Mouse (Mus musculus): ENCODE data around the gene Pde4d. TPM values are rescaled to one million over a fixed set of nuclear protein-coding genes. Genes with fewer than 3 reads are reported as not detected.

Gene Pde4d
- polyA plus RNA-seq, 1 experiment from 2014 or later, result 13.0 TPM

- DNase-seq (ENCODE audit: low spot score) (no peak), ATAC-seq (ENCODE audit: low FRiP score, low TSS enrichment) (no peak)
- no peak overlapping the region for H3K27ac ChIP-seq (replicated peaks)
- TF ChIP-seq CTCF (IDR thresholded peaks at IDR 0.05; ENCODE audit: low read depth) (no peak), EP300 (optimal IDR thresholded peaks at IDR 0.05) (no peak)
- no peak overlapping the region for H3K4me3 ChIP-seq (ENCODE audit: low read depth, low read length)
- no peak overlapping the region for H3K9ac ChIP-seq (ENCODE audit: low read length)
- H3K4me2 ChIP-seq (replicated peaks; ENCODE audit: low read depth), result no peak overlapping the region
- H3K27me3 ChIP-seq (ENCODE audit: control insufficient read depth, insufficient read depth, low read length), result no peaks in the 10 kb centered on the region
- H3K4me1 ChIP-seq (replicated peaks; ENCODE audit: control insufficient read depth, insufficient read depth), result no peaks in the 10 kb centered on the region
- H3K36me3 ChIP-seq (ENCODE audit: control insufficient read depth, insufficient read depth, low read length), result no peaks in the 10 kb centered on the region
- WGBS, result 27% methylated on average over 5 of the region's 5 CpGs
- no peaks in the 10 kb centered on the region for H3K9me3 ChIP-seq (ENCODE audit: control insufficient read depth, low read length)
Observed at GRCm38 (mm10) chr13:108854090-108854489, 404.3 kb downstream of the Pde4d start.

- Histone ChIP-seq H3K36me3 (ENCODE audit: control insufficient read depth, insufficient read depth, low read length) (no peaks in the 10 kb centered on the region), H3K9ac (ENCODE audit: low read length) (no peak overlapping the region), H3K4me3 (ENCODE audit: low read depth, low read length) (no peak overlapping the region), H3K4me1 (replicated peaks; ENCODE audit: control insufficient read depth, insufficient read depth) (no peaks in the 10 kb centered on the region), H3K27ac (replicated peaks) (no peak overlapping the region), H3K27me3 (ENCODE audit: control insufficient read depth, insufficient read depth, low read length) (no peaks in the 10 kb centered on the region), H3K9me3 (ENCODE audit: control insufficient read depth, low read length) (no peaks in the 10 kb centered on the region), H3K4me2 (replicated peaks; ENCODE audit: low read depth) (no peak overlapping the region)
- TF ChIP-seq CTCF (IDR thresholded peaks at IDR 0.05; ENCODE audit: low read depth) (no peak), EP300 (optimal IDR thresholded peaks at IDR 0.05) (no peak)
- WGBS, result 70% methylated on average over 6 of the region's 6 CpGs
- ATAC-seq (ENCODE audit: low FRiP score, low TSS enrichment) (no peak), DNase-seq (ENCODE audit: low spot score) (no peak)
Observed at GRCm38 (mm10) chr13:108856776-108857435, 407.2 kb downstream of the Pde4d start.

- no peaks in the 10 kb centered on the region for H3K9me3 ChIP-seq (ENCODE audit: control insufficient read depth, low read length)
- ATAC-seq (ENCODE audit: low FRiP score, low TSS enrichment) (no peak), DNase-seq (ENCODE audit: low spot score) (no peak)
- no peak overlapping the region for H3K4me3 ChIP-seq (ENCODE audit: low read depth, low read length)
- TF ChIP-seq CTCF (IDR thresholded peaks at IDR 0.05; ENCODE audit: low read depth) (no peak), EP300 (optimal IDR thresholded peaks at IDR 0.05) (no peak)
- H3K27me3 ChIP-seq (ENCODE audit: control insufficient read depth, insufficient read depth, low read length), result no peaks in the 10 kb centered on the region
- no peak overlapping the region for H3K9ac ChIP-seq (ENCODE audit: low read length)
- H3K27ac ChIP-seq (replicated peaks), result no peak overlapping the region
- H3K4me2 ChIP-seq (replicated peaks; ENCODE audit: low read depth), result no peak overlapping the region
- H3K4me1 ChIP-seq (replicated peaks; ENCODE audit: control insufficient read depth, insufficient read depth), result no peaks in the 10 kb centered on the region
- no peaks in the 10 kb centered on the region for H3K36me3 ChIP-seq (ENCODE audit: control insufficient read depth, insufficient read depth, low read length)
- 81% methylated on average over 3 of the region's 3 CpGs for WGBS
Observed at GRCm38 (mm10) chr13:108859336-108859735, 409.6 kb downstream of the Pde4d start.

- Histone ChIP-seq H3K27me3 (ENCODE audit: control insufficient read depth, insufficient read depth, low read length) (no peaks in the 10 kb centered on the region), H3K4me2 (replicated peaks; ENCODE audit: low read depth) (no peak overlapping the region), H3K4me3 (ENCODE audit: low read depth, low read length) (no peak overlapping the region), H3K9me3 (ENCODE audit: control insufficient read depth, low read length) (no peaks in the 10 kb centered on the region), H3K27ac (replicated peaks) (no peak overlapping the region), H3K36me3 (ENCODE audit: control insufficient read depth, insufficient read depth, low read length) (no peaks in the 10 kb centered on the region), H3K4me1 (replicated peaks; ENCODE audit: control insufficient read depth, insufficient read depth) (no peaks in the 10 kb centered on the region), H3K9ac (ENCODE audit: low read length) (no peak overlapping the region)
- DNase-seq (ENCODE audit: low spot score) (no peak), ATAC-seq (ENCODE audit: low FRiP score, low TSS enrichment) (no peak)
- 79% methylated on average over 7 of the region's 7 CpGs for WGBS
- TF ChIP-seq EP300 (optimal IDR thresholded peaks at IDR 0.05), result no peak
- TF ChIP-seq CTCF (IDR thresholded peaks at IDR 0.05; ENCODE audit: low read depth), result no peak
Observed at GRCm38 (mm10) chr13:108860737-108861136, 411.0 kb downstream of the Pde4d start.

GRCm38 (mm10) chr13:108861707-108862106 is 412.0 kb downstream of the Pde4d start:
- no peak for DNase-seq (ENCODE audit: low spot score)
- Histone ChIP-seq H3K9ac (ENCODE audit: low read length) (no peak overlapping the region), H3K4me2 (replicated peaks; ENCODE audit: low read depth) (no peak overlapping the region), H3K27ac (replicated peaks) (no peak overlapping the region), H3K36me3 (ENCODE audit: control insufficient read depth, insufficient read depth, low read length) (no peaks in the 10 kb centered on the region), H3K9me3 (ENCODE audit: control insufficient read depth, low read length) (no peaks in the 10 kb centered on the region), H3K4me1 (replicated peaks; ENCODE audit: control insufficient read depth, insufficient read depth) (no peaks in the 10 kb centered on the region), H3K4me3 (ENCODE audit: low read depth, low read length) (no peak overlapping the region), H3K27me3 (ENCODE audit: control insufficient read depth, insufficient read depth, low read length) (no peaks in the 10 kb centered on the region)
- ATAC-seq (ENCODE audit: low FRiP score, low TSS enrichment), result no peak
- TF ChIP-seq EP300 (optimal IDR thresholded peaks at IDR 0.05) (no peak), CTCF (IDR thresholded peaks at IDR 0.05; ENCODE audit: low read depth) (no peak)
- WGBS, result 88% methylated on average over 7 of the region's 7 CpGs

GRCm38 (mm10) chr13:108862173-108862572 is 412.4 kb downstream of the Pde4d start:
- no peak overlapping the region for H3K4me2 ChIP-seq (replicated peaks; ENCODE audit: low read depth)
- H3K9ac ChIP-seq (ENCODE audit: low read length), result no peak overlapping the region
- ATAC-seq (ENCODE audit: low FRiP score, low TSS enrichment) (no peak), DNase-seq (ENCODE audit: low spot score) (no peak)
- no peak for TF ChIP-seq CTCF (IDR thresholded peaks at IDR 0.05; ENCODE audit: low read depth)
- no peak for TF ChIP-seq EP300 (optimal IDR thresholded peaks at IDR 0.05)
- WGBS, result 78% methylated on average over 5 of the region's 5 CpGs
- H3K36me3 ChIP-seq (ENCODE audit: control insufficient read depth, insufficient read depth, low read length), result no peaks in the 10 kb centered on the region
- no peaks in the 10 kb centered on the region for H3K4me1 ChIP-seq (replicated peaks; ENCODE audit: control insufficient read depth, insufficient read depth)
- H3K4me3 ChIP-seq (ENCODE audit: low read depth, low read length), result no peak overlapping the region
- H3K27me3 ChIP-seq (ENCODE audit: control insufficient read depth, insufficient read depth, low read length), result no peaks in the 10 kb centered on the region
- H3K9me3 ChIP-seq (ENCODE audit: control insufficient read depth, low read length), result no peaks in the 10 kb centered on the region
- H3K27ac ChIP-seq (replicated peaks), result no peak overlapping the region

All from stomach, postnatal 0 days (tissue).